Mouse (Mus musculus) liver, embryonic 16.5 days (tissue): Measurements from ENCODE around the gene Nfat5. TPM values are rescaled to one million over a fixed set of nuclear protein-coding genes. Genes with fewer than 3 reads are reported as not detected.

Experiments
- ATAC-seq: fragments of 200-750 bp; cut with Nextera tagmentation; 2 replicates; pipeline ENCODE4 v1.8.0; 2017; ENCODE audit warnings: low read depth, mild to moderate bottlenecking, moderate number of reproducible peaks, moderate library complexity
- H3K27ac ChIP-seq: fragments of 300-500 bp; sonication (generic); 2 replicates; pipeline ENCODE4 v1.5.1; 2014; ENCODE audit warnings: mild to moderate bottlenecking, low read length
- H3K27me3 ChIP-seq: fragments of 300-500 bp; sonication (generic); 2 replicates; pipeline ENCODE4 v1.6.1; 2014; ENCODE audit warnings: low read depth, low read length, mixed read lengths; ENCODE audit not compliant: control insufficient read depth, insufficient read depth
- H3K36me3 ChIP-seq: fragments of 300-500 bp; sonication (generic); 2 replicates; pipeline ENCODE4 v1.6.1; 2014; ENCODE audit warnings: mild to moderate bottlenecking; ENCODE audit not compliant: control insufficient read depth, insufficient read depth
- H3K4me1 ChIP-seq: fragments of 300-500 bp; sonication (generic); 2 replicates; pipeline ENCODE4 v1.6.1; 2014; ENCODE audit warnings: low read depth, low read length, mixed read lengths; ENCODE audit not compliant: control insufficient read depth
- H3K4me2 ChIP-seq: fragments of 300-500 bp; sonication (generic); 2 replicates; pipeline ENCODE4 v1.6.1; 2014; ENCODE audit warnings: low read depth, low read length, mixed read lengths
- H3K4me3 ChIP-seq: fragments of 300-500 bp; sonication (generic); 2 replicates; pipeline ENCODE4 v1.5.1; 2014; ENCODE audit warnings: low read depth, mild to moderate bottlenecking, low read length
- H3K9ac ChIP-seq: fragments of 300-500 bp; sonication (generic); 2 replicates; pipeline ENCODE4 v1.6.1; 2014; ENCODE audit warnings: low read depth, low read length
- H3K9me3 ChIP-seq: fragments of 300-500 bp; sonication (generic); replicated peaks from 2 replicates; pipeline ENCODE4 v1.6.1; 2016; ENCODE audit warnings: low read length; ENCODE audit not compliant: control insufficient read depth
- WGBS: fragments of 180-500 bp; shearing (Covaris S2); extraction: QIAGEN DNeasy Blood & Tissue Kit; methylation state at CpG from one replicate; pipeline ENCODE4 v1.1.7; 2014; ENCODE audit not compliant: insufficient replicate concordance; 5-methylcytosine and 5-hydroxymethylcytosine counted together
- polyA plus RNA-seq: library from polyadenylated mRNA; unstranded; fragments of >200 nt; fragmentation: Nextera tagmentation; extraction: Ambion mirVana; gene quantifications from 2 replicates; pipeline ENCODE4 v1.2.1, GENCODE M21; 2015

Gene Nfat5
- polyA plus RNA-seq, 1 experiment from 2014 or later, result 1.5 TPM

DNA sequence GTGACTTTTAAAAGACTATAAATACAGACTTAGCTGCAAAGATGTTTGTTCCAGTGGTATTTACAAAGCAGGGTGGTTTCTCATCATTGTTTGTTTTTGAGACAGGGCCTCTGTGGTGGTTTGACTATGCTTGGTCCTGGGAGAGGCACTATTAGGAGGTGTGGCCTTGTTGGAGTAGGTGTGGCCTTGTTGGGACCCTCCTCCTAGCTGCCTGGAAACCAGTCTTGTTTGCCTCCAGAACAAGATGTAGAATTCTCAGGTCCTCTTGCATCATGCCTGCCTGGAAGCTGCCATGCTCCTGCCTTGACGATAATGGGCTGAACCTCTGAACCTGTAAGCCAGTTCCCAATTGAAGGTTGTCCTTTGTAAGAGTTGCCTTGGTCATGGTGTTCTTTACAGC is 14.7 kb upstream of the Nfat5 start:
- no peak overlapping the region for H3K4me2 ChIP-seq
- no peak overlapping the region for H3K4me3 ChIP-seq
- H3K27me3 ChIP-seq, result no peaks in the 10 kb centered on the region
- no peaks in the 10 kb centered on the region for H3K36me3 ChIP-seq
- no peak for ATAC-seq
- H3K4me1 ChIP-seq, result no peaks in the 10 kb centered on the region
- H3K9me3 ChIP-seq, result no peaks in the 10 kb centered on the region
- H3K27ac ChIP-seq, result no peak overlapping the region
- no peak overlapping the region for H3K9ac ChIP-seq
- WGBS, result 64% methylated on average over 1 of the region's 1 CpGs

- Histone ChIP-seq H3K4me2 (no peak overlapping the region), H3K27me3 (no peaks in the 10 kb centered on the region), H3K27ac (no peak overlapping the region), H3K9me3 (no peaks in the 10 kb centered on the region), H3K4me1 (no peaks in the 10 kb centered on the region), H3K9ac (no peak overlapping the region), H3K36me3 (no peaks in the 10 kb centered on the region), H3K4me3 (no peak overlapping the region)
- 66% methylated on average over 9 of the region's 9 CpGs for WGBS
- no peak for ATAC-seq
Observed at GRCm38 (mm10) chr8:107286686-107287085, 6.6 kb upstream of the Nfat5 start.

DNA sequence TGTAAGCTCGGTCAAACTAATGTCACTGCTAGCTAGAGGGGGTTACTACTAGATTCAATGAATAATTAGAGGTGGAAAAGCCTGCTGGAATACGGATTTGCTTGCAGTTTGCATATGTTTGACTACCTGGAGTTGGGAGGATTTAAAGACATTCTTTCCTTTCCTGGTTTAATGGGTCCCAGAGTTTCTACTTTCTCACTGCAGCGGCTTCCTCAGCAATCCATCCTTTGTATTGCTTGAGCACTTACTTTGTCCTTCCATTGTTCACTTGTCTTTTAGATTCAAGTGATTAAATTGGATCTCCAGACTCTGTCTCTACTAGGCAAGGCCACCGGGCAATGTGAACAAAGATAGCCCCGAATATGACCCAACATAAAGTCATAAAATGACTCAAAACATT is 5.7 kb upstream of the Nfat5 start:
- ATAC-seq, result no peak
- no peaks in the 10 kb centered on the region for H3K36me3 ChIP-seq
- no peaks in the 10 kb centered on the region for H3K27me3 ChIP-seq
- WGBS, result 58% methylated on average over 5 of the region's 5 CpGs
- H3K4me3 ChIP-seq, result no peak overlapping the region
- H3K4me1 ChIP-seq, result peaks cover 2% of the 10 kb centered on the region
- H3K9me3 ChIP-seq, result no peaks in the 10 kb centered on the region
- no peak overlapping the region for H3K27ac ChIP-seq
- no peak overlapping the region for H3K4me2 ChIP-seq
- H3K9ac ChIP-seq, result no peak overlapping the region

DNA sequence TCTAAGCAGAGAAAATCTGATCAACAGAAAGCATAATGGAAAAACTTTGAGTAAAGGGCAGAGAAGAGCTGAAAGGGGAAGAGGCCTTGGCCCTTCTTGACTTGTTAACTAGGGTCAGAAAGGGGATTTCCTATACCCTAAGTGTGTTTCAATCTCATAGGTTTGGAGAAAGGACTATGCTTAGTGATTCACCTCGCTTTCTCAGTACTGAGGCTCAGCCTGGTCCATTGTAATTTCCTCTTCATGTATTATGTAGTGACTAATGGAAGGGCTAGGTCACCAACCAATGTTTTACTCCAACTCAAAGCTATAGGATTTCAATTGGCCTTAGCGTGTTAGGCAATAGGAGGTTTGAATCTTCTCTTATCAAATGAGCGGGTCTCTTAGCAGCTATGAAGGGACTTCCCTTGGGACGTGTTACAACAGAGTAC is 2.1 kb upstream of the Nfat5 start:
- ATAC-seq, result no peak
- no peak overlapping the region for H3K4me3 ChIP-seq
- H3K9me3 ChIP-seq, result no peaks in the 10 kb centered on the region
- peaks cover 10% of the 10 kb centered on the region for H3K4me1 ChIP-seq
- H3K27me3 ChIP-seq, result no peaks in the 10 kb centered on the region
- H3K4me2 ChIP-seq, result no peak overlapping the region
- H3K9ac ChIP-seq, result no peak overlapping the region
- H3K36me3 ChIP-seq, result no peaks in the 10 kb centered on the region
- no peak overlapping the region for H3K27ac ChIP-seq
- WGBS, result 54% methylated on average over 4 of the region's 4 CpGs

DNA sequence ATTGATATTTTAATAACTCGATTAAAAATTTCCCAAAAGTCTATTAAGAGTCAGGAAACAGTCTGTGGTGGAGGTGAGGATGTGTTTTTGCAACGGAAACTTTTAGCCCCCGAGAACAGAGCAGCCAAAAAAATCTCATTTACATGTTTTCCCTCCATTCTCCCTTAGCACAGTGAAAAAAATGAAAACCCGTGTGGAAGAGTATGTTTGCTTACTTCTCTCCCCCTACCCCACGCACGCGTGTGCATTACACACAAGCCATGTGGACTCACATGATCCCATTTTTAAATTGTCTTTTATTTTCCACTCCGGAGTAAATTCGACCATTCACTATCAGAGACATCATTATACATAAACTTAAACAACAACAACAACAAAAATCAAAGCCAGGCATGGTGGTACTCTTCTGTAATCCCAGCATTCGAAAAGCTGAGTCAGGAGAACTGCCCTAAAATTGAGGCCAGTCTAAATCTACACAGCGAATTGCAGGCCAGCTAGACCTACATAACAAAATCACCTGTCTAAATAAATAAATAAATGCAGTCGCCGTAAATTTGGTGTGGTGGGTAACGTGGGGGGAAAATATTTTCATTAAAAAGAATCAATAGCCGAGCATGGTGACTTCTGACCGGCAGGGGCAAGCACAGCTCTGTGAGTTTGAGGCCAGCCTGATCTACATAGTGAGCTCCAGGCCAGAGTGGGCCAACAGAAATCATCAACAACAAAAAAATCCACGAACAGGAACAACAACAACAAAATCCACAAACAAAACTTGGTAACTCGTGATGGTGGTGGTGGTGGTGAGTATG is 947 bp upstream of the Nfat5 start:
- H3K4me2 ChIP-seq, result peak overlapping the region; percentile 69
- H3K4me1 ChIP-seq, result peaks cover 10% of the 10 kb centered on the region
- H3K9me3 ChIP-seq, result no peaks in the 10 kb centered on the region
- peak overlapping the region; percentile 89 for H3K4me3 ChIP-seq
- H3K27ac ChIP-seq, result peak overlapping the region; percentile 81
- 62% methylated on average over 18 of the region's 18 CpGs for WGBS
- H3K9ac ChIP-seq, result peak overlapping the region; percentile 70
- no peaks in the 10 kb centered on the region for H3K36me3 ChIP-seq
- no peak for ATAC-seq
- no peaks in the 10 kb centered on the region for H3K27me3 ChIP-seq

DNA sequence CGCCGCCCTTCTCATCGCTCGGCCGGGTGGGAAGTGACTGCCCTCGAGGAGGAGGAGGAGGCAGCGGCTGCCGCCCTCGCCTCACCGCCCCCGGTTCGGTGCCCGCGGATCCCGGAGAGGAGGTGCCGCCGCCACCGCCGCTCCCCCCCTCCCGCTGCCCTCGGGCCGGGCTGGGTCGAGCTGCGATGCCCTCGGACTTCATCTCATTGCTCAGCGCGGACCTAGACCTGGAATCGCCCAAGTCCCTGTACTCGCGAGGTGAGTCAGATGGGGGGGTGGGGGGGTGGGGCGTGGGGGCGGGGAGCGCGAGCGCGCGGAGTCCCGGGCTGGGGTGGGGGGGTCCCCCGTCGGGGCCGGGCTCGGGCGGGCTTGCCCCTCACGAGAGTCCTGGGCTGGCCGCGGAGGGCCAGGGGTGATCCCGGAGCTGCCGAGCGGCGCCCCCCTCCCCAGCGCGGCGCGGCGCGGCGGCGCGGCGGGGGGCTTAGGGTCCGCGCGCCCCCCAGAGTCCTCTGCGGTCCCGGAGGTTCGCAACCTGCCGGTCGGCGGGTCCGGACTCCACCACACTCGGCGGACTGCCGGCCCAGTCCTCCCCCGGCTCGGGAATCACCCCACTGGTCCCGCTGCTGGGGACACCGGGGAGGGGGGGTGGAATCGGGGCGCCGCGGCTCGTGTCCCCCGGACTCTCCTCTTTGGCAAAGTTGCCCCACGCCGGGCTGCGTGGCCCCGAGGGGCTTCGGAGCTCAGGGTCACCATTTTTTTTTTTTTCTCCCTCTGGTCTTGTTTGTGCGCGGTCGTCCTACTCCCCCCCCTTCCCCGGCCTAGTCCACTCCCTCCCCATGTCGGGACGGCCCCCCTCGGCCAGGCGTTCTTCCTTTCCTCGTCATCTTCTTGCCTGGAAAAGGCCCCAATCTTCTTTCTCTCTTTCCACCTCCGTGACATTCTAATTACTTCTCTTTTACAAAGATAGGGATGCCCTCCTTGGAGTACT is 665 bp downstream of the Nfat5 start:
- Histone ChIP-seq H3K9ac (peak overlapping the region; percentile 89), H3K27ac (peak overlapping the region; percentile 93), H3K9me3 (no peaks in the 10 kb centered on the region), H3K4me3 (peak overlapping the region; percentile 89), H3K27me3 (no peaks in the 10 kb centered on the region), H3K4me1 (peaks cover 10% of the 10 kb centered on the region), H3K4me2 (peak overlapping the region; percentile 69), H3K36me3 (no peaks in the 10 kb centered on the region)
- under 1% methylated on average over 78 of the region's 98 CpGs for whole genome bisulfite sequencing
- peak; percentile 56 for ATAC-seq

- Histone ChIP-seq H3K4me2 (no peak overlapping the region), H3K36me3 (no peaks in the 10 kb centered on the region), H3K4me1 (peaks cover 10% of the 10 kb centered on the region), H3K27me3 (no peaks in the 10 kb centered on the region), H3K27ac (no peak overlapping the region), H3K9ac (no peak overlapping the region), H3K4me3 (no peak overlapping the region), H3K9me3 (no peaks in the 10 kb centered on the region)
- 81% methylated on average over 1 of the region's 1 CpGs for WGBS
- ATAC-seq, result no peak
Observed at GRCm38 (mm10) chr8:107295450-107295849, 2.2 kb downstream of the Nfat5 start.

DNA sequence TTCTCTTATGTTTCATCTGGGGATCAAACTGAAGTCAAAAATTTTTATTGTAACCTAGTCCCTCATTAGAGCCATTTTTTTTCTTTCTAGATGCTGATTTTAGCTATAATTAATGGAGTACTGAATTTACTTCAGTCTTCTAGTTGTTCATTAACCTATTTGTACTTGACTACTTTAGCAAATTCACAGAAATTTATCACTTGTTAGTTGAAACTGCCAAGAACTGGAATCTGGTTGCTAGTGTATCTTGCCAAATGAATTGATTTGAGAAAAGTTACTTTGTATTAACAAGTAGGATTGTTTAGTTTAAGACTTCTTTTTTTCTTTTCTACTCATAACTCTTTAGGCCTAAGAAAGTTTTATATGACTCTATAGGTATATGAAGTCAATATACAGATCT is 18.6 kb downstream of the Nfat5 start:
- no peak overlapping the region for H3K27ac ChIP-seq
- no peak overlapping the region for H3K9ac ChIP-seq
- H3K4me2 ChIP-seq, result no peak overlapping the region
- no peaks in the 10 kb centered on the region for H3K36me3 ChIP-seq
- H3K27me3 ChIP-seq, result no peaks in the 10 kb centered on the region
- no peaks in the 10 kb centered on the region for H3K9me3 ChIP-seq
- no peak for ATAC-seq
- H3K4me3 ChIP-seq, result no peak overlapping the region
- no peaks in the 10 kb centered on the region for H3K4me1 ChIP-seq

- no peaks in the 10 kb centered on the region for H3K27me3 ChIP-seq
- H3K9ac ChIP-seq, result no peak overlapping the region
- H3K4me2 ChIP-seq, result no peak overlapping the region
- H3K4me3 ChIP-seq, result no peak overlapping the region
- no peaks in the 10 kb centered on the region for H3K9me3 ChIP-seq
- ATAC-seq, result peak; percentile 55
- 0% methylated on average over 1 of the region's 1 CpGs for WGBS
- H3K27ac ChIP-seq, result no peak overlapping the region
- H3K4me1 ChIP-seq, result no peaks in the 10 kb centered on the region
- no peaks in the 10 kb centered on the region for H3K36me3 ChIP-seq
Observed at GRCm38 (mm10) chr8:107324142-107324541, 30.9 kb downstream of the Nfat5 start.
